Mouse (Mus musculus): ENCODE measurements around the gene Shb.

Shb gene

DNA sequence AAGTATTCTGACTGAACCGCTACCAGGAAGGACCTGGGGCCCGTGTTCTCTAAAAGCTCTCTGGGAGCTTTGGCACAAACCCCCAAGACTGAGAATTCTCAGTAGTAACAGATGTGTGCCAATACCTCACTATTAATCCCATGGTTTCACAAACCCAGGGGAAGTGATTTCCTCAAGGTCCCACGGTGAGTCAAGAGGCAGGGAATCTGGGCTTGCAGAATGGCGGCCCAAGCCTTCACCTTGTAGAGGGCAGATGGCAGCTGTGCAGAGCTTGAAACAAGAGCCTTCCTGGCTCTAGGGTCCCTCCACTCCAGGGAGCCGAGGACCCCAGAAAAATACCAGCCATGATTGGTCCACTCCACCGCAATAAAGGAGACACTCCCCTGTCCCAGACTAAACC is 28.9 kb downstream of the Shb start:
- DNase-seq = no peak

DNA sequence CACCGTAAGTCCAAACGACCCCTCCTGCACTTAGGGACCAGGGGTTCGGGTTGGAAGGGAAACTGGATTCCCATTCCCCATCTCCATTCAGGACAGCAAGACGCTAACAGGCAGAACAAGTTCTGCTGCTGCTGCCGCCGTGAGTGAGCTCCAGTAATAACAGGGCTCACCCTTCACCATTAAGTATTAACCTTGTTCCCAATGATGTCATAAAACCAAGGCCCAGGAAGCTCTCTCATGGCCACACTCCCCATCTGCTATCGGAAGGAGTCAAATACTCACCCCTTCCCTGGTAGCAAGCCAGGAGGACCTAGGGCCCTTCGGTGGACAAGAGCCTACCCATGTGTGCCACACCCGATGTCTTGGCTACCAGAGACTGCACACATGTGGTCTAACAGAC is 30.3 kb downstream of the Shb start:
- DNase-seq = no peak

DNA sequence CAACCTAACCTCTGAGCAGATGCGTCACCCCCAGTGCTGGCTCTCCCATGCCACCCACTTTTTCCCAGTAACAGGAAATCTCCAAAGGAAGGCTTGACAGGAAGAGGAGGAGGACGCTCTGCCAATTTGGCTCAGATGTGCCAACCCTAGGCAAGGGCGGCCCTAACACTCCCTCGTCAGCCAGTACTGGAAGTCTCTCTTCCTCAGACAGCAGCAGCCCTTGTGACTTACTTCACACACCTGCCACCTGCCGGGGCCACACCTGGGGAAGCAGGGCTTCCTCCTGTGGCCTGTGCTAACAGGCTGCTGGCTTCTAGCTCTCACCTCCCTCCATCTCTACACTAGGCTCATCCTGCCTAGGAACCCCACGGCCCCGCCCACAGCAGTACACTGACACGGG is 31.9 kb downstream of the Shb start:
- DNase-seq = peak; percentile 93

DNA sequence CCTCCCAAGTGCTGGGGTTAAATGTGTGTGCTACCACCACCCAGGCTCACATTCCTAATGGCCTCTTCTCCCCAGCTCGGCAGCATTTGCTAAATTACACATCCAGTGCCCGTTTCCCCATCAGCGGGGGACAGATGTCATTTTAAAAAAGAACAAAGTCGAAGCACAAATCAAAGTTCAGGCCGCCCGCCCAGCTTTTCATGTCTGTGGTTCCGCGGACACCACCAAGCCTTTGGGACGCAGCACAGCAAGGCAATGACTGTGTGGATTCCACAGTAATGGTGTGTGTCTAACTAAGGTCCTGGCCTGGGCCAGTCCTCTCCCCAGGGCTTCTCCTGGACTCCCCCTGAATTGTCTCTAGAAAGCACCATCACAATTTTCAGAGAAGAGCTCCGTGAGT is 32.7 kb downstream of the Shb start:
- no peak for DNase-seq

DNA sequence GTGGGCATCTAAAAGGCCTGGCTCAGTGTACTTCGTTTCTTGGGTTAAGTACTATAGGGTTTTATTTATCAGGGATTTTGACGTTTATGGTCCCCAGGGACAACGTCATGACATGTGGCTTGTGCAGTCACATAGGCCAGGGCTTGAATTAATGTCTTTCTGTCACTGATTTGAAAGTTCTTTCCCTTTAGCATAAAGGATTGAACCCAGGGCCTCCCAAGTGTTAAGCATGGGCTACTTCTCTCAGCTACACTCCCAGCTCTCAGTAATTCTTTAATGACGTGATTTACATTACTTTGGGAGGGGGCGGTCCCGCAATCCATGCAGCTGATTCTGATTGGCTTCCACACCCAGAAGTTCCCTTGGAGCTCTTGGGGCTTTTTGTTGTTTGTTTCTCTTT is 33.2 kb downstream of the Shb start:
- DNase-seq = no peak

- DNase-seq = no peak
Measured at GRCm38 (mm10) chr4:45498345-45498744, 33.9 kb downstream of the Shb start.

GRCm38 (mm10) chr4:45497282-45497681 is 35.0 kb downstream of the Shb start:
- no peak for DNase-seq

- no peak for DNase-seq
Measured at GRCm38 (mm10) chr4:45495531-45496201, 36.6 kb downstream of the Shb start.

DNA sequence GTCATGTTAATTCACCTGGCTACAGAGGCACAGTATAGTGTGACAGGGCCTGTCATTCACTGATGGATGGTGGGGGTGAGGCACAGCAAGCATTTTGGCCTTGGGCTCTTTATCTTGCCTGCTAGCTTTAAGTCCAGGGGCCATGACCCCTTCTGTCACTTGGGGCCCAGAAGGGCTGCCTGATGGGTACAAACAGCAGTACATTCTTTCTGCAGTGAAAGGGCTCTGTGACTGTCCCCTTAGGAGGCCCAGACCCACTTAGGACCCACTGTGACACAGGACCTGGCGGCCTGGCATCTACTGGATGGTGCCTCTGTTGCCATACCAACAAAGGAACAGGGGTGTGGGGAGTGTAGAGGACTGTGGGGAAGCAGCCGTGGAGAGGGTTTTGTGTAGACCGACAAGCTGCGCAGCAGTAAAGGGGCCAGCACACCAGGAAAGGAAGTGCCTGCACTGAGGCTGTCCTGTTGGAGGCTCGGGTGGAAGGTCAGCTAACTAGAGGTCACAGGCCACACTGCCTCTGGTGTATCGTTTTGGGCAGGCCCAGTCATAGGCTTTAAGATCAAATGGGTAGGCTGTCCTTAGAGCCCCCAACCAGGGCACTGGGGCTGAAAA is 38.4 kb downstream of the Shb start:
- DNase-seq = no peak

- DNase-seq = no peak
Measured at GRCm38 (mm10) chr4:45493118-45493517, 39.2 kb downstream of the Shb start.

DNA sequence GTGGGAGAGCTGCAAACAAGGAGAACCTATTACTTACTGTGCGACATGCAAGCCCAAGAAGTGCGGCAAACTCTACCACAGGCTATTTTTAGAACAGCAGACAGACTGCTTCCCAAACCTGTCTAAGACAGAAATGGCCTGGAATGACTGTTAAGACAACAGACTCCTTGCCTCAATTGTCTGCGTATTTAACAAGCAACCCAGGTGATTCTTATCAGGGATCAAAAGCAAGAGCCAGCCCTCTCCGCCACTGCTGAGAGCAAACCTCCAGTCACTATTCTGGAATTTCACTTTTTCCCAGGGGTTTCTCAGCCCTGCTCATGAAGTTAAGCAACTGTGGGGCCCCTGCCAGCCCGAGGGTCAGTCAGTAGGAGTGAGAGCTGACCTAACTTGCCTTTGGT is 39.6 kb downstream of the Shb start:
- peak; percentile 96 for DNase-seq

DNA sequence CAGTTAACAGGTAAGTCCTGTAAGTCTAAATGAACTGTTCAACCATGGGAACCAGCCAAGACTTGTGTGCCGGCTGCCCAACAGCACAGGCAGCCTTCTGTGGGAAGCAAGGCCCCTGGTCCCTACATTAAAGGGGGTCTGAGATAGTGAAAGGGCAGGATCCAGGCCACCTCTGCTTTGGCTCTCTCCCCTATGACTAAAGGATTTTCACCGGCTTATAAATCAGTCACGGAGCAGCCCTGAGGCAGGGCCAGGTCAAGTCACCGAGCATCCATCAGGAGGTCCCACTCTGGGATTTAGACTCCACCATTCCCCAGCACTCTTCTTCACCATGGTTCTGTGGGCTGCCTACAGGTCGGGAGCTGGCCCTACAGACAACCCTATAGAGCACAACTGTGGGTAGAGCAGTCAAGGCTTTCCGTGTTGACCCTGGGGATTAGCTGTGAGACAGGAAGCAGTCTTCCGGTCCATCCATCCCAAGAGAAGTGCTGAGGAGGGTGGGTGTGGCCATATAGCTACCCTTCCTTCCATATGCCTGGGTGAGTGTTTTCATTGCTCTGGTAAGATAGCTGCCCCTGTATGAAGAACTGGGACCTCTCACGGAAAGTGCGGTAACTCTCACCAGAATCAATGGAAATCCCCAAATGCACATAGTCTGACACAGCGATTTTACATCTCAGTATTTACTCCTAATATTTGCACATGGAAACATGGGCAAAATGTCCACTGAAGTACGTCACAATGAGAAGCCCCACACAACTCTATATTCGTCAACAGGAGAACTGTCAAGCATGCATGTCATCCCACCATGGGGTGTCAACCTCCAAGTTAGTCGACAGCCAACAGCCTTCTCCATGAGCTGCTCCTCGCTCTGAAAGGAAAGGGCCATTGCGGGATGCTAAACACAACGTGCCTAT is 40.3 kb downstream of the Shb start:
- DNase-seq = no peak

GRCm38 (mm10) chr4:45491119-45491679 is 41.1 kb downstream of the Shb start:
- no peak for DNase-seq

- peak; percentile 98 for DNase-seq
Measured at GRCm38 (mm10) chr4:45490036-45490752, 42.1 kb downstream of the Shb start.

GRCm38 (mm10) chr4:45489141-45490035 is 42.9 kb downstream of the Shb start:
- peak; percentile 98 for DNase-seq

DNA sequence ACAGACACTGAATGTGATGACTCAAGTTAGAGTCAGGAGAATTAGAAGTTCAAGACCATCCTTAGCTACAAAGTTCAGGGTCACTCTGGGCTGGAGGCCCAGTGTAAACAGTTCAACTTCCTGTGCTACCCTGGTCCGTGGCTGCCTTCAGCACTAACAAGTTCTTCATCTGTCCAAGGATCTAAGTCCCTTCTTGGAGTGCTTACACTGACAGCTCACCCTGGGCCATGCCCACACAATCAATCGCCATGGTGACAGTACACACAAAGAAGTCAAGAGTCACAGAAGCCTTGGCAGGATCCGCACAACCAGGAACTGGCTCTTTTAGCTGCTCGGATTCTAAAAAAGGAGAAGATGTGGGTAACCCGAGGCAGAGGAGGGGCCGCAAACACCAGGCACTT is 44.6 kb downstream of the Shb start:
- DNase-seq = peak; percentile 97

DNA sequence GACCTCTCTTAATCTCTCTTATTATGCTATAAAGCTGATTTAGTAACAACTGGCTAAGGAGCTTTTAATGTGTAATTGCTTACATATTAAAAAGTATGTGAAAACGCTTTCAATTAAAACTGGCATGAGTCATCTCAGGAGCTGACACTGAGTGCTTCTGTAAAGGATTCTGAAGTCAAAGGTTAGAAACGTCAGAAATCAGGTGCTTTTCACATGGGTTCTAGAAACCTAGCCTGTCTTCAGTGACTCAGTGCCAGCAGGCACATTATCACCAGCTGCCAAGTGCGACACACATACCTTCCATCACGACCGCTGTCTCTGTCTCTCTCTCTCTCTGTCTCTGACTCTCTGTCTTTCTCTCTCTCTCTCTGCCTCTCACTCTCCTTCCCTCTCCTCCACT is 47.2 kb downstream of the Shb start:
- no peak for DNase-seq

- DNase-seq = peak; percentile 99
Measured at GRCm38 (mm10) chr4:45483271-45484245, 48.7 kb downstream of the Shb start.

DNA sequence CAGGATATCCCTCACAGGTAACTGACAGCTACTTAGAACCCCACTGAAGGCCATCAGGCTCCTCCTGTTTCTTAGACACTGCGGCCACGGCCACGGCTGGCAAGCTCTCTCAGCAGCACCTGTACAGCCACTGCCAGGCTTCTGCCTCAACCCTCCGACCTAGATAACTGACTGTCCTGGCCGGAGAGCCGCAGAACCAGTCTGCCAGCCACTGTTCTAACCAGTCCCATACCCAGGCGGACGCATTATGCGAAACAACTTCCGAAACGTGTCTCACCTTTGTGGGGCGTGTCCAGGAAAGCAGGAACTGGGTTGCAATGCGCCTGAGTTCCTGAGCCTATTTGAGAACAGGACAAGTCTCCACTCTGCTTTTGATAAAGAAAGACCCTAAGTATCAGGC is 50.0 kb downstream of the Shb start:
- no peak for DNase-seq

DNA sequence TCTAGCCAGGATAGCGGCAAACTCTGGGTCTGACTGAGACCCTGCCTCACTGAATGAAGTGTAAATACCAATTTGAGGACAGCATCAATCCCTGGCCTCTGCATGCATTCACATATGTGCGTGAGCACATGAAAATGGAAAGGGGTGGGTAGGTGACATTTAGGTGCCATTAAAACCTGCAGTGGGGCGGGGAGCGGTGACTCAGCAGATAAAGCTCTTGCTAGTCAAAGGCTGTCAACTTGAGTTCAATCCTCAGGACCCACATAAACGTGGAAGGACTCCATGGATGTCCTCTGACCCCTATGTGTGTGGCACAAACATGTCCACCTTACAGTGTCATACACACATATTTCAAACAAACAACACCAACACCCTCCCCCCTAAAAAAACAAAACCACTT is 50.8 kb downstream of the Shb start:
- DNase-seq = no peak

DNA sequence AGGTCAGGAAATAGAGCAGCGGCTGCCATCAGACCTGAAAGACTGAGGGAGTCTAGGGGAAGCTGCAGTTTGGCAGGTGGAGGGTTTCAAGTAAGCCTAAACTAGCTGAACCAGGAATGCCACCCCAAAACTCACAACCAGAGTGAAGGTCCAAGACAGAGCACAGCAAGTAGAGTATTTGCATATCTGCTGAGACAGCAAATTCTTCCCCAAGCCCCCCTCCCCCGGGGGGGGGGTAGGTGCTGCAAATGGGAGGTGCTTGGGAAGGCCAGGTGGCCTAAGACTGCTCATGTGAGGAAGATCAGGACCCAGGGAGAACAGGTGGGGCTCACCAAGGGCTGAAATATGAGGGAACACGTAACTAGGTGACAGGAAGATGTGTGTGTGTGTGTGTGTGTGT is 51.7 kb downstream of the Shb start:
- no peak for DNase-seq

All from heart, adult 11 months (tissue).